In the genomic region with DNA sequence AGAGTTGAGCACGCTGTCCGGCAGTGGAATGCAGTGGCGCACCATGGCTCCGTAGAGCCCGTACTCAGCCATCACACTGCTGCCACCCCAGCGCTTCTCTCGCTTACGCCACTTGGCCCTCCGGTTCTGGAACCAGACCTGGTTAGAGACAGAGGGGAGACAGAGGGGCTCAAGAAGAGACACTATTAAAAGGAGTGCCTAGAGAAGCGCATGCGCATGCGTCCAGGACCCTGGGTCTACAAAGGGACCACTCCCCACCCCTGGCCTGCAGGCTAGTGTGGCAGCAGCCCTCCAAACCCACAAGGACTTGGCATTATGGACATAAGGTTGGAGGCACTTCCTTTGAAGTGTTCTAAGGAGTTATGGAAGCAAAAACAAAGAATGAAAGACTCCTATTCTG, we compare ENCODE assay signal across 21 mouse cellular contexts. TPM values are rescaled to one million over a fixed set of nuclear protein-coding genes. Genes with fewer than 3 reads are reported as not detected.
"Had no signal": no experiment of that assay in that cellular context is flagged by ENCODE, and none has a peak within 500 bp of the region (broad histone marks: within the 10 kb centered on the region; RNA-seq: fewer than 3 reads in every experiment).

No protein-coding gene starts in this region.

- H3K9ac ChIP-seq: liver, embryonic 14.5 days; lung, embryonic 15.5 days; midbrain, embryonic 12.5 days; neural tube, embryonic 13.5 days; stomach, embryonic 15.5 days had no signal

- H3K27ac ChIP-seq: liver, embryonic 14.5 days; lung, embryonic 15.5 days; macrophage; midbrain, embryonic 12.5 days; neural tube, embryonic 13.5 days; stomach, embryonic 15.5 days; stomach, postnatal 0 days had no signal

- ATAC-seq: lung, postnatal 0 days had no signal

- H3K9me3 ChIP-seq: lung, embryonic 15.5 days; megakaryocyte, embryonic 14.5 days; midbrain, embryonic 12.5 days; neural tube, embryonic 13.5 days; stomach, embryonic 15.5 days had no signal

- H3K4me2 ChIP-seq: lung, embryonic 15.5 days; midbrain, embryonic 12.5 days; neural tube, embryonic 13.5 days; stomach, embryonic 15.5 days had no signal

- H3K36me3 ChIP-seq: lung, embryonic 15.5 days; midbrain, embryonic 12.5 days; neural tube, embryonic 13.5 days; stomach, embryonic 15.5 days had no signal

- H3K4me3 ChIP-seq: lung, embryonic 15.5 days; megakaryocyte, embryonic 14.5 days; midbrain, embryonic 12.5 days; neural tube, embryonic 13.5 days; stomach, embryonic 15.5 days had no signal

- DNase-seq: lung, adult 2 months; lung, postnatal 14 days; lung, postnatal 36 days; midbrain, embryonic 14.5 days; right cerebral cortex, postnatal 14 days; thymus, adult 2 months; thymus, postnatal 25 days; thymus, postnatal 4 days had no signal

RNA-seq across cellular contexts. Expression of gene Vsx1, which starts 4.7 kb away (rescaled TPM):
- polyA plus RNA-seq: liver, embryonic 14.5 days; liver, embryonic 16.5 days; lung, adult 2 months; lung, embryonic 15.5 days; lung, postnatal 0 days; macrophage; midbrain, embryonic 14.5 days; spleen, adult 2 months; stomach, embryonic 15.5 days; stomach, postnatal 0 days; testis, adult 2 months; thymus, adult 2 months; urinary bladder, adult 2 months had no signal
